Mouse (Mus musculus): ENCODE data around the gene Cds1. TPM values are rescaled to one million over a fixed set of nuclear protein-coding genes. Genes with fewer than 3 reads are reported as not detected.

Cds1 gene
- polyA plus RNA-seq, 1 experiment: not detected

- TF ChIP-seq CTCF (IDR thresholded peaks at IDR 0.05; ENCODE audit: insufficient read depth, low read depth, low read length) (no peak), POLR2A (IDR thresholded peaks at IDR 0.05; ENCODE audit: insufficient read depth, low read depth, low read length) (no peak)
- 66% methylated on average over 2 of the region's 2 CpGs for WGBS
- no peak overlapping the region for H3K27ac ChIP-seq (ENCODE audit: insufficient read depth, low read depth, low read length)
Measured at GRCm38 (mm10) chr5:101866722-101867121, 101.8 kb downstream of the Cds1 start.

More at GRCm38 (mm10) chr5:101866722-101867121, 101.8 kb downstream of the Cds1 start:
- no peak overlapping the region for H3K4me3 ChIP-seq (ENCODE audit: insufficient read depth, low read depth, low read length)
- no peaks in the 10 kb centered on the region for H3K4me1 ChIP-seq (ENCODE audit: control insufficient read depth, insufficient read depth, low read length)

Other genes with a start within 250 kb of the Cds1 start
- not detected in 2 replicates for gene Nkx6-1, start 100.1 kb upstream of the Cds1 start, polyA plus RNA-seq (2012; ENCODE audit: insufficient read depth, insufficient read length, low replicate concordance, missing spikeins)